Mouse (Mus musculus) cortical plate, adult 2 months (tissue): Measurements from ENCODE around the gene Slc35f5.

Experiments
- CTCF ChIP-seq: fragments of 200-500 bp; IDR thresholded peaks from 2 replicates; pipeline ENCODE4 v1.5.1; 2011; ENCODE audit warnings: mild to moderate bottlenecking, control low read depth, low read length; ENCODE audit not compliant: insufficient read depth; ENCODE audit errors: extremely low read depth
- POLR2A ChIP-seq: fragments of 200-500 bp; IDR thresholded peaks from 2 replicates; pipeline ENCODE4 v1.6.1; 2011; ENCODE audit warnings: mild to moderate bottlenecking, low read length, control low read depth; ENCODE audit not compliant: insufficient read depth; ENCODE audit errors: extremely low read depth

- TF ChIP-seq CTCF (no peak), POLR2A (no peak)
Measured at GRCm38 (mm10) chr1:125559721-125560120, 674 bp upstream of the Slc35f5 start.
